Mouse (Mus musculus) hindbrain, embryonic 11.5 days (tissue): Measurements from ENCODE around the gene Scpep1. TPM values are rescaled to one million over a fixed set of nuclear protein-coding genes. Genes with fewer than 3 reads are reported as not detected.
"Not testable (repeated sequence)": the region's sequence is repeated elsewhere in the genome, so short reads cannot be mapped to it uniquely, and the experiment has no call there.

Source experiments
- ATAC-seq: fragments of 200-750 bp; cut with Nextera tagmentation; 2 replicates; pipeline ENCODE4 v1.8.0; 2017; ENCODE audit warnings: mild to moderate bottlenecking, moderate TSS enrichment, moderate library complexity; ENCODE audit not compliant: low FRiP score
- DNase-seq: peaks from one replicate; pipeline ENCODE4 v3.0.0-alpha.2; 2015; ENCODE audit warnings: low spot score
- H3K27ac ChIP-seq: fragments of 300-500 bp; sonication (generic); 2 replicates; pipeline ENCODE4 v1.5.1; 2014; ENCODE audit warnings: mild to moderate bottlenecking, low read depth, low read length
- H3K27me3 ChIP-seq: fragments of 300-500 bp; sonication (generic); 2 replicates; pipeline ENCODE4 v1.6.1; 2014; ENCODE audit warnings: mild to moderate bottlenecking, low read length, moderate library complexity, mixed read lengths; ENCODE audit not compliant: control insufficient read depth, insufficient read depth
- H3K36me3 ChIP-seq: fragments of 300-500 bp; sonication (generic); 2 replicates; pipeline ENCODE4 v1.6.1; 2014; ENCODE audit warnings: mild to moderate bottlenecking, low read length, moderate library complexity, mixed read lengths; ENCODE audit not compliant: control insufficient read depth, insufficient read depth
- H3K4me1 ChIP-seq: fragments of 300-500 bp; sonication (generic); replicated peaks from 2 replicates; pipeline ENCODE4 v1.6.1; 2014; ENCODE audit warnings: low read length, mixed read lengths; ENCODE audit not compliant: control insufficient read depth, insufficient read depth
- H3K4me2 ChIP-seq: fragments of 300-500 bp; sonication (generic); replicated peaks from 2 replicates; pipeline ENCODE4 v1.6.1; 2014; ENCODE audit warnings: mild to moderate bottlenecking, low read depth, low read length
- H3K4me3 ChIP-seq: fragments of 300-500 bp; sonication (generic); 2 replicates; pipeline ENCODE4 v1.5.1; 2014; ENCODE audit warnings: low read depth, low read length
- H3K9ac ChIP-seq: fragments of 300-500 bp; sonication (generic); 2 replicates; pipeline ENCODE4 v1.6.1; 2014; ENCODE audit warnings: low read depth, low read length
- H3K9me3 ChIP-seq: fragments of 300-500 bp; sonication (generic); 2 replicates; pipeline ENCODE4 v1.6.1; 2016; ENCODE audit warnings: low read length; ENCODE audit not compliant: control insufficient read depth
- WGBS: fragments of 180-500 bp; shearing (Covaris S2); extraction: QIAGEN DNeasy Blood & Tissue Kit; methylation state at CpG from one replicate; pipeline ENCODE4 v1.1.7; 2014; 5-methylcytosine and 5-hydroxymethylcytosine counted together
- polyA plus RNA-seq: library from polyadenylated mRNA; unstranded; fragments of >200 nt; fragmentation: Nextera tagmentation; extraction: Ambion mirVana; gene quantifications from 2 replicates; pipeline ENCODE4 v1.2.1, GENCODE M21; 2014

The Scpep1 gene
- polyA plus RNA-seq, 1 experiment from 2014 or later: 61.8 TPM

DNA sequence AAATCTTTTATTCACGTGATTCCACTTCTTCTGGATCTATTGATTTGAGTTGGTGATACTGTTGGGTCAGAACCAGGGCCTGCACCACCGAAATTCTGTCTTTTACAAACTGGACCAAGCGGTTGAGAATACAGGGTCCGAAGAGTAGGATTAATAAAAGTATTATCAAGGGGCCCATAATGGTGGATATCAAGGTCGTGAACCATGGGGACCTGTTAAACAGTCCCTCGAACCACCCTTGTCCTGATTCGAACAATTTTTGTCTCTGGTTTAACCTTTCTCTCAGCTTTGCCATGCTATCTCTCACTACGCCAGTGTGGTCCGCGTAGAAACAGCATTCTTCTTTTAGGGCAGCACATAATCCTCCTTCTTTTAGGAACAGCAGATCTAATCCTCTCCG lies 64.4 kb downstream of the Scpep1 start:
- H3K27ac ChIP-seq, DNase-seq, ATAC-seq, H3K4me1 ChIP-seq, H3K27me3 ChIP-seq, H3K4me2 ChIP-seq, H3K9ac ChIP-seq, H3K9me3 ChIP-seq, H3K36me3 ChIP-seq, H3K4me3 ChIP-seq: not testable (repeated sequence)
- WGBS: 93% methylated on average over 6 of the region's 11 CpGs

DNA sequence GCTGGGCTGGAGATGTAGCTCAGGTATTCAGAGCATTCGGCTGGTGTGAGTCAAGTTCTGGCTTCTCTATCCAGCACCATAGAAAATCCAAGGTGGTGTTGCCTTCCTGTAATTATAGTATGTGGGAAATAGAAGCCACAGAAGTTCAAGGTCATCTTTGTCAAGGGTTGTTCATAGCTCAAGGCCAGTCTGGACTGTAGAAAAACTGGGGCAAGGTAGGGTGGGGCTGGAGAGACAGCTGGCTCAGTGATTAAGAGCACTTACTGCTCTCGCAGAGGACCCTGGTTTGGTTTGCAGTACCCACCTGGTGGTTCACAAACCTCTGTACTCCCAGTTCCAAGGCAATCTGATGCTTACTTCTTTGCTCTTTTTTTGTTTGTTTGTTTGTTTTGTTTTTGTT lies 66.3 kb downstream of the Scpep1 start:
- WGBS: 91% methylated on average over 2 of the region's 2 CpGs
- Histone ChIP-seq H3K36me3 (no peaks in the 10 kb centered on the region), H3K27ac (no peak overlapping the region), H3K9ac (no peak overlapping the region), H3K27me3 (no peaks in the 10 kb centered on the region), H3K4me1 (no peaks in the 10 kb centered on the region), H3K4me2 (no peak overlapping the region), H3K9me3 (no peaks in the 10 kb centered on the region), H3K4me3 (no peak overlapping the region)
- ATAC-seq (no peak), DNase-seq (no peak)

DNA sequence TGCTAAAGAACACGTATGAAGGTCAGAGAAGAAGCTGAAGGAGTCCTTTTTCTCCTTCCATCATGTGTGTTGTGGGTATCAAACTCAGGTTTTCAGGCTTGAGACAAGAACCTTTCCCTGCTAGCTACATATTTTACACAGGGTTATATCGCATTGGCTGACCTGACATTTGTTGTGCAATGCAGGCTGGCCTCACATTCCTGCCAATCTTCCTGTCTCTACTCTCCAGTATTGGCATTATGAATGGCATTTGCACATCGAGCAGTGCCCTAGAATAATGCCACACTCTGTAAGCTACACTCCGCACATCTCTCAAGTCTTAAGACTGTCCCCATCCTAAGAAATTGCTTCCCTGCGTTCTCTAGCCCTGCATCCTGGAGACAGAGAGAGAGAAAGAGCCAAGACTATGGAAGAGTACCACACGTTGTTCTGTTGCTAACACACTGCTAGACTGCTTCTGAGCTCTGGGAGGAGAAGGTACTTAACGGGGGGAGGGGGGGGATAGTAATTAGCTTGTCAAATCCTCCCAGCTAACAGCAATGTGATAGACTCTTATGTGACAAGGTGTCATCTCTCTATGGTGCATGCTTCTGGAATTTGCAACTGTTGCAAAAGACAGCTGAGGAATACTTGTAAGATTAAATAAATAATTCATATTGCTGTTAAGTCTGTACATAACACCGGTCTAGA lies 70.7 kb downstream of the Scpep1 start:
- Histone ChIP-seq H3K4me3 (no peak overlapping the region), H3K27me3 (no peaks in the 10 kb centered on the region), H3K9me3 (no peaks in the 10 kb centered on the region), H3K4me1 (no peaks in the 10 kb centered on the region), H3K9ac (no peak overlapping the region), H3K27ac (no peak overlapping the region), H3K36me3 (no peaks in the 10 kb centered on the region), H3K4me2 (no peak overlapping the region)
- 74% methylated on average over 8 of the region's 8 CpGs for WGBS
- ATAC-seq (no peak), DNase-seq (no peak)

GRCm38 (mm10) chr11:88878011-88878410 lies 77.3 kb downstream of the Scpep1 start:
- no peak for DNase-seq
- no peak overlapping the region for H3K9ac ChIP-seq
- no peak overlapping the region for H3K4me2 ChIP-seq
- WGBS: 91% methylated on average over 12 of the region's 12 CpGs
- H3K36me3 ChIP-seq: no peaks in the 10 kb centered on the region
- no peaks in the 10 kb centered on the region for H3K9me3 ChIP-seq
- no peak overlapping the region for H3K4me3 ChIP-seq
- no peak overlapping the region for H3K27ac ChIP-seq
- H3K4me1 ChIP-seq: no peaks in the 10 kb centered on the region
- ATAC-seq: no peak
- H3K27me3 ChIP-seq: 0 out of 2 replicates have a peak, but pooled peaks cover 3% of the 10 kb centered on the region

Other genes with a start within 250 kb of the Scpep1 start
- gene Msi2, start 237.0 kb downstream of the Scpep1 start, polyA plus RNA-seq: 26.7 and 40.1 TPM in 2 replicates
- gene Akap1, start 90.9 kb downstream of the Scpep1 start, polyA plus RNA-seq: 14.0 and 14.2 TPM in 2 replicates
- not detected in 2 replicates for gene Elobl, start 11.5 kb upstream of the Scpep1 start, polyA plus RNA-seq
- 18.5 and 18.8 TPM in 2 replicates for gene Coil, start 14.8 kb upstream of the Scpep1 start, polyA plus RNA-seq
- 3.6 and 3.8 TPM in 2 replicates for gene Trim25, start 43.9 kb upstream of the Scpep1 start, polyA plus RNA-seq
- 4.1 and 5.2 TPM in 2 replicates for gene Dgke, start 111.4 kb upstream of the Scpep1 start, polyA plus RNA-seq
- not detected in 2 replicates for gene Gm525, start 118.4 kb upstream of the Scpep1 start, polyA plus RNA-seq